Mouse (Mus musculus) lung, postnatal 25 days (tissue): ENCODE measurements around the gene Ulk4.
"Not testable (repeated sequence)": the region's sequence is repeated elsewhere in the genome, so short reads cannot be mapped to it uniquely, and the experiment has no call there.

Experiments used
- DNase-seq: peaks from one replicate; pipeline ENCODE4 v3.0.0; 2022; ENCODE audit warnings: low spot score

Gene Ulk4

DNA sequence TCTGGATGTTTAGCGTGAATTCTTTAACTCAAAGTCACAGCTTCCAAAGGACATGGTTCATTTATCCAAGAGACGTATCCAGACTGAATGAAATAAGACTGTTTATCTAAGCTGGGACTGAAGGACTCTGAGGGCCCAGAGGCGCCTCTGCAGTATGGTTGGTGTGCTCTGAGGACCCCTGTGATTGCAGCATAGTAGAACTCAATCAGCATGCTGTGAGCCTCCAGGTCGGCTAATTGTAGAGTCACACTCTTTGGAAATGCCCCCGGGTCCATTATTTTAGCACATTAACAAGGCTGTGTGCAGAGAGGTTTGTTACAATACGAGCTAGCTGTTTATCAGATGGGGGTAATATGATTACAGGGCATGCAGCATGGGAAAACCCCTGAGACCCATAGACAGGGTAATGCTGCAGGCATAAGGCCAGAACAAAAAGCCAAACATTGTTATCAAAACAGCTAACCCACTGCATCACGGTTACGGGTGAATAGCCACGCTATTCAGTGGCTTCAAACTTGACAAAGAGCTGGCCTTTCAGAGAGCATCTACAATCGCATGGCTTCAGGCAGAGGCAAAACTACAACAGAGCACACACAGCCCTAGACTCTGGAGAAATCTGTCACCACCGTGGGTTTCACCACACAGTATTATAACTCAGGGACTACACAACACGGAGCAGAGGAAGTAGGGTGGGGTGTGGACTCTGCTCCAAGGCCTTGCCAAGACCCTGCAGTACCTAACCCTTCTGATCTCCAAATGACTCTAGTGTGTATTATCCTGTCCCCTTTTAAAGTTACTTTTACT is 215.0 kb downstream of the Ulk4 start:
- no peak for DNase-seq

DNA sequence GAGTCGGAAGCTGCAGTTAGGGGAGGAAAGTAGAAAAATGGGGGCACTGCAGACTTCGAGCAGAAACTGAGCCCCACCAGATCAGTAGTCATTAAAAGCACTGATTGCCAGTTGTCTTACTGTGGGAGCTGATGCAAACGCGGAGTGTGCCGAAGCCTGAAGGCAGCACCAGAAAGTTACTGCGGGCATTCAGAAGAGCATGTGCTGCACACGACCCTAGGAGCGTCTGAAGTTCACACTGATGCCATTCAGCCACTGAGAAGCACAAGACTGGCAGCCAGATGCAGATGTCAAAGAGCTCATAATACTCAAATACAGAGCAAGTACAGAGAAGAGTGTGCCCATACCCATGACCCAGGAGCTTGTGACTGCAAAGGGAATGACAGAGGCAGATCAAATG is 216.7 kb downstream of the Ulk4 start:
- no peak for DNase-seq

- DNase-seq, result no peak
Observed at GRCm38 (mm10) chr9:121059286-121059685, 217.7 kb downstream of the Ulk4 start.

GRCm38 (mm10) chr9:121058538-121058937 is 218.5 kb downstream of the Ulk4 start:
- peak; percentile 17 for DNase-seq

DNA sequence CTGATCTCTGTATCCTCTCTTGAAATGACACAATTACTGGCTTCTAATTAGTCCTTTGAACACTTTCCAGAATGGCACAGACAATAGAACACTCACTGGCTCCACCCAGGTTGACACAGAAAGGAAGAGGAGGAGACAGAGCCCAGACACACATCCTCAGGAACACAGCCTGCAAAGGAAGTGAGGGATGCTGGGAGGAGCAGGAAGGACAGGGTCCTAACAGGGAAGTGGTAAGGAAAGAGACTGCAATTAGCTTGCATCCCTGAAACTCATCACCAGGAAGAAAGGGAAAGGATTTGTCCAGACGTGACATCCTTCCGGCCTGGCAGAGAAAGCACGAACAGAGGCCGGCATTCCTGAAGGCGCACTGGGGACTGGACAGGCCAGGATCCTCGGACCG is 218.9 kb downstream of the Ulk4 start:
- peak; percentile 72 for DNase-seq

DNA sequence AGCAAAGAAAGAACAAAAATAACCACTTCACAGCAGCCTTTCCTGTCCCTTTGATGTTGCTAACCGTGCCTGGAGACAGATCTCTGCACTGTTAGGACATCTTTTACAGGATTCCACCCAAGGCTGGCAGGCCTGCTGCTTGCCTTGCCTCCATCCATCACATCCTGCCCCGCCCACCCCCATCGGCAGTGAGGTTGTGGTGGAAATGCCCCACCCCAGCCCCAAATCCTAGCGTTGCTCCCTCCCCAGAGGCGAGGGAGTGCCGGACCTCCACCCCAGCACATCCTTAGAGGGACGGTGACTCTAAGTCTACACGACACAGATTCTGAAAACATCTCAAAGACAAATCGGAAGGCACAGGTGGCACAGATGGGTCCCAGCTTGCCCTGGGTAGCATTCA is 219.6 kb downstream of the Ulk4 start:
- peak; percentile 11 for DNase-seq

GRCm38 (mm10) chr9:121056526-121056925 is 220.5 kb downstream of the Ulk4 start:
- no peak for DNase-seq

- DNase-seq, result no peak
Observed at GRCm38 (mm10) chr9:121056036-121056435, 221.0 kb downstream of the Ulk4 start.

DNA sequence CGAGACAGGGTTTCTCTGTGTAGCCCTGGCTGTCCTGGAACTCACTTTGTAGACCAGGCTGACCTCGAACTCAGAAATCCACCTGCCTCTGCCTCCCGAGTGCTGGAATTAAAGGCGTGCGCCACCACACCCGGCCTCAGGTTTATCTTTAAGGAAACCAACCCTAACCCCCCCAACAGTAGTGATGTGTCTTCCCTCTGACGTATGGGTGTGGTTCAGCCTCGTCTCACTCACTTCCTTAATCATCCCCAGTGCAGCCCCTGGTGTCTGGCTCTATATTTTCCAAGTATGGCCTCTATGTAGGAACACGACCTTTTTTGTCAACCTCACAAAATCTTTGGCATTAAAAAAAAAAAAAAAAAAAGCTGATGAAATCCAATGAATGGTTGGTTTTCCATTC is 231.3 kb downstream of the Ulk4 start:
- DNase-seq, result not testable (repeated sequence)

GRCm38 (mm10) chr9:121044471-121045206 is 232.4 kb downstream of the Ulk4 start:
- DNase-seq, result no peak

- no peak for DNase-seq
Observed at GRCm38 (mm10) chr9:121043021-121043420, 234.0 kb downstream of the Ulk4 start.

DNA sequence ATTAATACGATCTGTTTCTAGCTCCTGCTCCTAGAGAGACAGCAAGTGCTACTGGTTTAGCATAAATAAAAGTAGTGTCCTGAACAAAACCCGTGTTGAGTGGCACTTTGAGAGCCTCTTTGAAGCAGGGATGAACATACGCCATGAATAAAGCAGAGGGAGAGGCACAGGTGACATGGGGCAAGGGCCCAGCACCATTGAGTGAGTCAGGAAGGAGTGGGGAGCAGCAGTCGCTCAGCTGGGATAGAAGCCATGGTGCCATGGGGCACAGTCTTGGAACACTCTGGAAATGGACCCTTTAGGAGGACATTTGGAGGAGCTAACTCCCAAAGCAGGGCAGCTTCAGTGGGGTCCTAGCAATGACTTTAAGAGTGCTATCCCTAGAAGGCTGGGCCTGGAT is 238.6 kb downstream of the Ulk4 start:
- DNase-seq, result no peak

DNA sequence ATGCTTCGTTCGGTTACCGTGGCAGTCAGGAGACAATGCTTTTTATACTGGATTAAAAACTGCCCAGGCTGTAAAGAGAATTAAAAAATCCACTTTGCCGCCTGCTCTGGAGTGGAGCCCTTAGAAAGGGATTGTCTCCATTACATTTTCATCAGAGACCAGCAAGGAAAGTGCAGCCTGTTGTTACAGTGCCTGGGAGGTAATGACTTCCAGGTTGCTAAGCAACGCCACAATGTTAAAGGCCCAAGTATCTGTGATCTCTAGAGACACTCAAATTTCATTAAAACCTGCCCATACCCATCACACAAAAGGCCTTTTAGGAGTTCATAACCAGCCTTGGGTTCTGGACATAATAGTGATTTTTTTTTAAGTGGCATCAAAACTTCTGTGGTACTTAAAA is 239.0 kb downstream of the Ulk4 start:
- no peak for DNase-seq

- no peak for DNase-seq
Observed at GRCm38 (mm10) chr9:121035296-121035695, 241.7 kb downstream of the Ulk4 start.

- DNase-seq, result no peak
Observed at GRCm38 (mm10) chr9:121033596-121033995, 243.4 kb downstream of the Ulk4 start.

DNA sequence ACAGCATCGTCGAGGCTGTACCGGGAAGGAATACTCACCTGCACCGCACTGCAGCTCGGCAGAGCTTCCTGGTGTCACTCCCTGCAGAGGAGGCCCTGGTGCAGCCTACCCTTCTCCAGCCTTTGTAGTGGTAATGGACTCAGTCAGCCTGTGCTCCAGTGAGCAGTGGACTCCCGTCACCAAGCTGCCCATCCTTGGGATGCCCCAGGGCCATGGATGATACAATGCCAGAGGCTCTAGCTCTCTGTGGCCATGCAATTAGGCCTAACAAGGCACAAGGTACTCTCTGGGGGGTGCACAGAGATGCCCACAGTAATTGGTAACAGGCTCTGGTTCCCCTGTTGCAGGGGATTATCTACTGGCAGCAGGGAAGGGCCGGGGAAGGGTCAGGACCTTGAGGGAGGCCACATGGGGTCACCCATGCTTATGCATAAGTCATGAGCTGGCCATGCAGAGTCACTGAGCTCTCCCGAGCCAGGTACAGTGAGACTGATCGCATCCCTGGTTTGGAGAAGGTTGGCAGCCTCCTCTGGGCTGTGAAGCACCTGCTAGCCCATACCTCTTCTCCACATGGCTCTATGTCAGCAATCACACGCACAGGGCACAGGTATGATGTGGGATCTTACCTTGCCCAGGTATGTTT is 244.6 kb downstream of the Ulk4 start:
- no peak for DNase-seq

DNA sequence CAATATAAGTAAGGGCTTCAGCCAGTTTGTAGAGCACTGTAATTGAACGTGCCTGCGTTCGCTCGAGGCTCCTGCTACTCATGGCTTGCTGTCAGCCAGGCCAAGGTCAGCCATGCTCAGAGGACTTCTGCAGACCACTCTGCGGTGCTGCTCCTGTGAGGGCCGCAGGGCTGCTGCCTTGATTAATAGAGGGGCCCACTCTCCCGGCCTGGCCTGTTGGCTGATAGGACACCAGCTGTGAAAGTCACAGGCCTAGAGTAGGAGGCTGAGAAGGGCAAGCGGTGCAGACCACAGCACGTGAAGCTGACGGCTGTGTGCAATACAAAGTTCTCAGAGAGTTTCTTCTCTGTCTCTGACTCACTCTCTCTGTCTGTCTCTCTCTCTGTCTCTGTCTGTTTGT is 246.0 kb downstream of the Ulk4 start:
- no peak for DNase-seq

DNA sequence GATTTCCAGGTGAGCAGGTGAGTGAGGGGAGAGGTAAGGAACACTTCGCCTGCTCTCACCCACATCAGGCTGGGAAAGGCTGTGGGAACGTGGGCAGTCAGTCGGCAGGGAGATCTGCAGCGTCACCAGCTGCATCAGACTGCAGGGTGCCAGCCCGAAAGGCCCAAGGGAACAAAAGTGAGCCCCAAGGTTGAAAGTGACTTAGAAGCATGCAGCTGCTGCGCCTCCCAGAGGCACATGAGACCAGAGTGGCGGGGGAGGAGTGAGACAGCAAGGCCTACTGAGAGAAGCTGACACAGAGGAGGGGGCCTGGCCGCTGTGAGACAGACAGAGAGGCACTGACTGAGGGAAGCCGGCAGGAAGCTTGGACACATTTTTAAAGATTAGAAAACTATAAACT is 247.2 kb downstream of the Ulk4 start:
- no peak for DNase-seq

GRCm38 (mm10) chr9:121023526-121024264 is 253.3 kb downstream of the Ulk4 start:
- no peak for DNase-seq

DNA sequence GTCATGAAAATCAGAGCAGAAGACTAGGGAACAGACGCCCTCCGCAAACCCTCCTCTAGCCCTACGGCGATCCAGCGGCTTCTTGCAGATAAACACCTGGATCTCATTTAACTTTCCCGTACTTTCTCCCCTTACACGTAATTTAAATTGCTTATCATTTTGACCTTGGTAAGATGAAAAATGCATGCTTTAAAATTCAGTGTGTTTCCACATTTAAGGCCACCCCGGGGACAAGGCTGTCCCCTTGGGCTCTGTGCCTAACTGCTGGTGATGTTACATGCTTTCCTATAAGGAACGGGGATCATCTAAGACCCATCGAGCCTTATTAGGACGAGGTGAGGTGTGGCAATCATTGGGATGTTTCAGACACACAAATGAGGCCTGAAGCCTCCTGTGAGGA is 256.6 kb downstream of the Ulk4 start:
- DNase-seq, result no peak

- DNase-seq, result no peak
Observed at GRCm38 (mm10) chr9:121019932-121020331, 257.1 kb downstream of the Ulk4 start.
